ENCODE assay signal across 25 mouse cellular contexts in the genomic region with DNA sequence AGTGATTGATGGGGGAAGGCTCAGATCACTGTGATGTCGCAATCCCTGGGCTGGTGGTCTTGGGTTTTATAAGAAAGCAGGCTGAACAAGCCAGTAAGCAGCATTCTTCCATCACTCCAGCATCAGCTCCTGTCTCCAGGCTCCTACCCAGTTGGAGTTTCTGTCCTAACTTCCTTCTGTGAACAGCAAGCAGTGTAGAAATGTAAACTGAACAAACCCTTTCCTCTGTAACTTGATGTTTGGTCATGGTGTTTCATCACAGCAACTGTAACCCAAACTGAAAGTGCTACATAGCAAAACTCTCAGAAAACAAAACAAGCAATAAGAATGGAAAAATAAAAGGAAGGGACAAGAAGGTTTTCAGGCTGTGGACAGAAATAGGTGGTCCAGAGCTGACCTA.
"Had no signal": no experiment of that assay in that cellular context is flagged by ENCODE, and none has a peak within 500 bp of the region (broad histone marks: within the 10 kb centered on the region; RNA-seq: fewer than 3 reads in every experiment).

No protein-coding gene starts in this region.

- H3K36me3 ChIP-seq: heart, embryonic 13.5 days; heart, embryonic 15.5 days; hindbrain, embryonic 12.5 days; limb, embryonic 10.5 days; limb, embryonic 12.5 days; liver, embryonic 12.5 days had no signal

- H3K4me2 ChIP-seq: heart, embryonic 11.5 days; heart, embryonic 13.5 days; heart, embryonic 15.5 days; hindbrain, embryonic 12.5 days; hindbrain, embryonic 14.5 days; limb, embryonic 12.5 days; liver, embryonic 12.5 days had no signal

- DNase-seq: gastrocnemius, postnatal 25 days; heart, adult 11 months; heart, adult 2 months; heart, postnatal 14 days; heart, postnatal 36 days; kidney, adult 18-20 months; kidney, adult 8-10 months; kidney, postnatal 25 days; kidney, postnatal 4 days had no signal

- H3K27ac ChIP-seq: heart, adult 2 months; heart, embryonic 13.5 days; heart, embryonic 15.5 days; hindbrain, embryonic 12.5 days; hindbrain, embryonic 14.5 days; kidney, postnatal 0 days; layer of hippocampus, adult 2 months; left cerebral cortex, adult 2 months; limb, embryonic 10.5 days; limb, embryonic 12.5 days; liver, embryonic 12.5 days; liver, embryonic 14.5 days had no signal

- H3K4me1 ChIP-seq: heart, embryonic 13.5 days; heart, embryonic 15.5 days; hindbrain, embryonic 12.5 days; limb, embryonic 10.5 days; limb, embryonic 12.5 days had no signal

- H3K27me3 ChIP-seq: heart, embryonic 13.5 days; heart, embryonic 15.5 days; hindbrain, embryonic 12.5 days; limb, embryonic 12.5 days; liver, embryonic 12.5 days had no signal

- H3K9ac ChIP-seq: heart, embryonic 13.5 days; heart, embryonic 15.5 days; hindbrain, embryonic 12.5 days; hindbrain, embryonic 14.5 days; limb, embryonic 12.5 days; liver, embryonic 12.5 days; liver, embryonic 14.5 days had no signal

- ATAC-seq: forebrain, embryonic 16.5 days; hindbrain, embryonic 16.5 days; inflammation-experienced regulatory T-cells, adult 6 months; intestine, embryonic 16.5 days; liver, embryonic 12.5 days had no signal

- H3K9me3 ChIP-seq: heart, embryonic 13.5 days; heart, embryonic 15.5 days; hindbrain, embryonic 12.5 days; limb, embryonic 10.5 days; liver, embryonic 12.5 days had no signal

- H3K4me3 ChIP-seq: heart, adult 2 months; heart, embryonic 13.5 days; heart, embryonic 15.5 days; hindbrain, embryonic 12.5 days; layer of hippocampus, adult 2 months; left cerebral cortex, adult 2 months; limb, embryonic 10.5 days; limb, embryonic 12.5 days; liver, embryonic 12.5 days had no signal
